Mouse (Mus musculus): Measurements from ENCODE around the gene Fam49a. TPM values are rescaled to one million over a fixed set of nuclear protein-coding genes. Genes with fewer than 3 reads are reported as not detected.

The Fam49a gene
- polyA plus RNA-seq, 1 experiment from 2014 or later = 57.8 TPM

GRCm38 (mm10) chr12:12349645-12350288, 87.8 kb downstream of the Fam49a start:
- H3K4me3 ChIP-seq = no peak overlapping the region
- no peak for ATAC-seq (ENCODE audit: low FRiP score, low read depth)
- no peak overlapping the region for H3K4me2 ChIP-seq
- no peaks in the 10 kb centered on the region for H3K4me1 ChIP-seq (replicated peaks)
- no peaks in the 10 kb centered on the region for H3K27me3 ChIP-seq
- H3K9ac ChIP-seq = no peak overlapping the region
- no peak overlapping the region for H3K27ac ChIP-seq (replicated peaks)
- 85% methylated on average over 6 of the region's 6 CpGs for WGBS
- H3K9me3 ChIP-seq = no peaks in the 10 kb centered on the region
- no peaks in the 10 kb centered on the region for H3K36me3 ChIP-seq

- ATAC-seq (ENCODE audit: low FRiP score, low read depth) = no peak
- Histone ChIP-seq H3K27me3 (no peaks in the 10 kb centered on the region), H3K27ac (replicated peaks) (no peak overlapping the region), H3K9me3 (no peaks in the 10 kb centered on the region), H3K4me2 (no peak overlapping the region), H3K4me3 (no peak overlapping the region), H3K36me3 (no peaks in the 10 kb centered on the region), H3K4me1 (replicated peaks) (0 out of 2 replicates have a peak, but pooled peaks cover 8% of the 10 kb centered on the region), H3K9ac (no peak overlapping the region)
- 68% methylated on average over 11 of the region's 11 CpGs for WGBS
Measured at GRCm38 (mm10) chr12:12351816-12352552, 90.0 kb downstream of the Fam49a start.

- Histone ChIP-seq H3K4me3 (no peak overlapping the region), H3K4me1 (replicated peaks) (0 out of 2 replicates have a peak, but pooled peaks cover 8% of the 10 kb centered on the region), H3K36me3 (no peaks in the 10 kb centered on the region), H3K27me3 (no peaks in the 10 kb centered on the region), H3K4me2 (no peak overlapping the region), H3K27ac (replicated peaks) (no peak overlapping the region), H3K9me3 (no peaks in the 10 kb centered on the region), H3K9ac (no peak overlapping the region)
- ATAC-seq (ENCODE audit: low FRiP score, low read depth) = no peak
- WGBS = 79% methylated on average over 10 of the region's 10 CpGs
Measured at GRCm38 (mm10) chr12:12354115-12354653, 92.2 kb downstream of the Fam49a start.

- 0 out of 2 replicates have a peak overlapping the region, but pooled peaks have one; percentile 6 for H3K27ac ChIP-seq (replicated peaks)
- no peaks in the 10 kb centered on the region for H3K27me3 ChIP-seq
- no peaks in the 10 kb centered on the region for H3K9me3 ChIP-seq
- no peak overlapping the region for H3K4me3 ChIP-seq
- 64% methylated on average over 9 of the region's 9 CpGs for WGBS
- ATAC-seq (ENCODE audit: low FRiP score, low read depth) = no peak
- H3K9ac ChIP-seq = no peak overlapping the region
- no peaks in the 10 kb centered on the region for H3K36me3 ChIP-seq
- H3K4me2 ChIP-seq = no peak overlapping the region
- H3K4me1 ChIP-seq (replicated peaks) = 0 out of 2 replicates have a peak, but pooled peaks cover 8% of the 10 kb centered on the region
Measured at GRCm38 (mm10) chr12:12356048-12356447, 94.1 kb downstream of the Fam49a start.

- Histone ChIP-seq H3K4me1 (replicated peaks) (0 out of 2 replicates have a peak, but pooled peaks cover 8% of the 10 kb centered on the region), H3K9ac (no peak overlapping the region), H3K4me2 (no peak overlapping the region), H3K27ac (replicated peaks) (0 out of 2 replicates have a peak overlapping the region, but pooled peaks have one; percentile 6), H3K4me3 (no peak overlapping the region), H3K27me3 (no peaks in the 10 kb centered on the region), H3K36me3 (no peaks in the 10 kb centered on the region), H3K9me3 (no peaks in the 10 kb centered on the region)
- ATAC-seq (ENCODE audit: low FRiP score, low read depth) = no peak
- WGBS = 45% methylated on average over 1 of the region's 1 CpGs
Measured at GRCm38 (mm10) chr12:12356463-12356862, 94.5 kb downstream of the Fam49a start.

- H3K27me3 ChIP-seq = no peaks in the 10 kb centered on the region
- no peak overlapping the region for H3K4me3 ChIP-seq
- H3K36me3 ChIP-seq = peaks cover under 1% of the 10 kb centered on the region; the same call in 1 of the 2 replicates
- H3K4me1 ChIP-seq (replicated peaks) = 0 out of 2 replicates have a peak, but pooled peaks cover 8% of the 10 kb centered on the region
- 77% methylated on average over 5 of the region's 5 CpGs for WGBS
- 0 out of 2 replicates have a peak overlapping the region, but pooled peaks have one; percentile 6 for H3K27ac ChIP-seq (replicated peaks)
- H3K4me2 ChIP-seq = no peak overlapping the region
- no peak overlapping the region for H3K9ac ChIP-seq
- H3K9me3 ChIP-seq = no peaks in the 10 kb centered on the region
- ATAC-seq (ENCODE audit: low FRiP score, low read depth) = no peak
Measured at GRCm38 (mm10) chr12:12356946-12357345, 95.0 kb downstream of the Fam49a start.

GRCm38 (mm10) chr12:12359923-12360322, 98.0 kb downstream of the Fam49a start:
- Histone ChIP-seq H3K4me1 (replicated peaks) (0 out of 2 replicates have a peak, but pooled peaks cover 8% of the 10 kb centered on the region), H3K9ac (no peak overlapping the region), H3K9me3 (no peaks in the 10 kb centered on the region), H3K4me3 (no peak overlapping the region), H3K27ac (replicated peaks) (no peak overlapping the region), H3K36me3 (peaks cover 14% of the 10 kb centered on the region), H3K27me3 (no peaks in the 10 kb centered on the region), H3K4me2 (no peak overlapping the region)
- no peak for ATAC-seq (ENCODE audit: low FRiP score, low read depth)
- WGBS = 94% methylated on average over 5 of the region's 5 CpGs

- no peak for ATAC-seq (ENCODE audit: low FRiP score, low read depth)
- H3K4me2 ChIP-seq = no peak overlapping the region
- H3K4me3 ChIP-seq = no peak overlapping the region
- no peaks in the 10 kb centered on the region for H3K4me1 ChIP-seq (replicated peaks)
- 84% methylated on average over 10 of the region's 10 CpGs for WGBS
- H3K36me3 ChIP-seq = peaks cover 23% of the 10 kb centered on the region
- no peaks in the 10 kb centered on the region for H3K9me3 ChIP-seq
- no peaks in the 10 kb centered on the region for H3K27me3 ChIP-seq
- H3K9ac ChIP-seq = no peak overlapping the region
- H3K27ac ChIP-seq (replicated peaks) = no peak overlapping the region
Measured at GRCm38 (mm10) chr12:12362371-12362770, 100.4 kb downstream of the Fam49a start.

- H3K9me3 ChIP-seq = no peaks in the 10 kb centered on the region
- H3K27me3 ChIP-seq = no peaks in the 10 kb centered on the region
- H3K9ac ChIP-seq = no peak overlapping the region
- H3K4me3 ChIP-seq = no peak overlapping the region
- no peaks in the 10 kb centered on the region for H3K4me1 ChIP-seq (replicated peaks)
- H3K27ac ChIP-seq (replicated peaks) = no peak overlapping the region
- peaks cover 23% of the 10 kb centered on the region for H3K36me3 ChIP-seq
- no peak overlapping the region for H3K4me2 ChIP-seq
- no peak for ATAC-seq (ENCODE audit: low FRiP score, low read depth)
- 60% methylated on average over 8 of the region's 8 CpGs for WGBS
Measured at GRCm38 (mm10) chr12:12364201-12364600, 102.3 kb downstream of the Fam49a start.

GRCm38 (mm10) chr12:12367423-12367822, 105.5 kb downstream of the Fam49a start:
- Histone ChIP-seq H3K27ac (replicated peaks) (no peak overlapping the region), H3K9me3 (no peaks in the 10 kb centered on the region), H3K4me1 (replicated peaks) (no peaks in the 10 kb centered on the region), H3K4me3 (no peak overlapping the region), H3K27me3 (no peaks in the 10 kb centered on the region), H3K9ac (no peak overlapping the region), H3K4me2 (no peak overlapping the region), H3K36me3 (peaks cover 24% of the 10 kb centered on the region)
- ATAC-seq (ENCODE audit: low FRiP score, low read depth) = no peak
- 91% methylated on average over 5 of the region's 5 CpGs for WGBS

GRCm38 (mm10) chr12:12373111-12373862, 111.3 kb downstream of the Fam49a start:
- H3K27me3 ChIP-seq = no peaks in the 10 kb centered on the region
- H3K4me3 ChIP-seq = no peak overlapping the region
- H3K9me3 ChIP-seq = no peaks in the 10 kb centered on the region
- peaks cover 21% of the 10 kb centered on the region for H3K36me3 ChIP-seq
- H3K9ac ChIP-seq = no peak overlapping the region
- no peaks in the 10 kb centered on the region for H3K4me1 ChIP-seq (replicated peaks)
- no peak overlapping the region for H3K27ac ChIP-seq (replicated peaks)
- no peak for ATAC-seq (ENCODE audit: low FRiP score, low read depth)
- H3K4me2 ChIP-seq = no peak overlapping the region
- 93% methylated on average over 11 of the region's 11 CpGs for WGBS
